Mouse (Mus musculus) retina, embryonic 14.5 days (tissue): ENCODE data around the gene 1700122O11Rik.

Experiments
- DNase-seq: peaks from one replicate; pipeline ENCODE4 v3.0.0-alpha.2; 2015; ENCODE audit warnings: low spot score

The 1700122O11Rik gene

DNA sequence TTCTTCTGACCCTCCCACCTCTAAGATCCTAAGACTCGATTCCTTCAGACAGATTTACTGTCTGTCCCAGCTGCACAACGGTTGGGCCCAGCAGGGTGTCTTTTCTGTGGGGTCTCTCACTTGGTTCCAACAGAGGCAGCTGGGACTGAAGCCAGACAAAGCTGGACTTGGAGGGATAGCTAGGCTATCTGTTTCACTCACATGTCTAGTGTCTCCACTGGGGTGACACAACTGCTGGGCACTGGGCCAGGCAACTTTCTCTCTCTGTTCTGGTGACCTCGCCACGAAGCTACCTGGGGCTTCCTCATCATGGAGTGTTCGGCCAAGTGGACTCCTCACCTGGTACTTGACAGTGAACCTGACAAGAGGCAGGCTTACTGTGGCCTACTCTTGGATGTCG is 10.4 kb downstream of the 1700122O11Rik start:
- no peak for DNase-seq

DNA sequence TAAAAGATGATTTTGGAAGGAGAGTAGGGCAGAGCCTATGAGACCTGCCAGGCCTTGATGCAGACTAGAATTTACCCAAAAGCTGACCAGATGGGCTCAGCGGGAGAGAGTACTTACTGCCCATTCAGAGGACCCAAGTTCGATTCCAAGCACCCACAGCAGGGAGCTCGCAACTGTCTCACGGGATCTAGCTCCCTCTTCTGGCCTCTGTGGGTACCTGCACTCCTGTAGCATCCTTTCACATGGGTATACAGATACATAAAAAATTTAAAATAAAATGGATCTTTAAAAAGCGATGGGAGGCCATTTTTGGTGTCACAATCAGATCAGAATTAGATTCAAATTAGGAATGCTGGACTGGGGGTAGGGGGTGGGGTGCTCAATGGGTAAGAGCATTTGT is 11.1 kb downstream of the 1700122O11Rik start:
- no peak for DNase-seq

DNA sequence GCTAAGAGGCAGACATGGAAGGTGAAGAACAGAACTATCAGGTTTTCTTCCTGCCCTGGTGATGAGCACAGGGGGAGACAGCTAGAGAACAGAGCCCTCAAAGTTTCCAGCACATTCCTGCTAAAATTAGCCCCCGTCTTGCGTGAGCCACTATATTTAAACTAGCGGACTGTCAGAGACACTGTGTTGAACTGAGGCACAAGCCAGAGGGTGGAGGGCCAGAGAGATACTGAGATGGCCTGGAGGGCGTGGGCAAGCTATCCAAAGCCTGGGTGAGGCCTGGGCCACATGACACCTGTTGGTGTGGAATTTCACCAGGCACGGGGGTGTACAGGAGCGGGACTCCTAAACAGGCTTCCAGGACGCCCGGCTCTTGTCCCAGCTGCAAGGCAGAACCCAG is 14.0 kb downstream of the 1700122O11Rik start:
- no peak for DNase-seq

DNA sequence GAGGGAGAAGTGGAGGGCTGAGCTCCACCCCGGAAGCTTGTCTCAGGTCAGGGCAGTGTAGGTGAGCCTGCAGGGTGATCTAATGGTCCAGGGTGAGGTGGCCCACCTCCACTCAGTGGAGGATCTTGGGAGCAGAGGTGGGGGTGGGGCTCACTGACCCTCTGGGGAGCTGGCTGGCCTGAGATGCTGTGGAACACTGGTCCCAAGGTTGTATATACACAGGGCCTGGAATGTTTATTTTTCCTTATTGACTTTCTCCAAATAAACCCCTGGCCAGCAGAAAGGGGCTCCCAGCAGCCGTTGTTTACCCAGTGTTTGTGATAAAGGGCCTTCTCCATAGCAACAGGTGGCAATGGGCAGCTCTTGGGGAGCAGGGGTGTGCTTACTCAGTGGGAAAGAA is 18.5 kb downstream of the 1700122O11Rik start:
- DNase-seq: no peak

DNA sequence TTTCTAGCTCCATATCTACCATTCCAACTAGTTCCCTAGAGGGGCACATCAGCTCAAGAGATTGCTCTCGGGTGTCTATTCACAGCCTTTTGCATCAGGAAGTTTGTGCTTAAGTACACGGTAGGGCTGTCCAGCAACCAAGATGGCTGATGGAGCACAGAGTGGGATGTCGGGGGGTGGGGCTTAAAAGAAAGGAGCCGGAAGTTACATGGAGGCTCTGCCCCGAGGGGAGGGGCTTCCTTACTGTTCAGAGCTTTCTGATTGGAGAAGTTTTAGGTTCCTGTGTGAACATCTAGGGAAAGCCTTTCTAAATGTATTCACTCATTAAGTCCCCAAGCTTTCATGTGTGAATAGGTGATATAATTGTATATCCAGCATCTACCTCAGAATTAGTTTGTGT is 21.5 kb downstream of the 1700122O11Rik start:
- DNase-seq: no peak

DNA sequence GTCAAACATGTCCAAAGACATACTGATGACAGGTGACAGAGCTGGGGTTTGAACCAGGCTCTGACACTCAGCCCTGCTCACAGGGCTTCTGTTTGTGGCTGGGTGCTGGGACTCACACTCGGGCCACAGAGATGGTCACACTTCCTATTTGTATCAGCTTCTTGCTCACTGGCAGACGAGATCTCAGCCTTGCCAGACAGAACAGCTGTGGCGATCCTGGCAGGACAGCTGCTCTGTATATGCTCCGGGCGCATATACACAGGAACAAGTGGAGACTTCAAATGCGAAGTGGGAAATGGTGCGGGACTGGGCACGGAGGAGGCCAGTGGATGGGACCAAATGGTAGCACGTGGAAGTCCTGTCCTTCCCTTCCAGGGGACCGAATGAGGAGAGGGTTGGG is 25.5 kb downstream of the 1700122O11Rik start:
- DNase-seq: no peak

DNA sequence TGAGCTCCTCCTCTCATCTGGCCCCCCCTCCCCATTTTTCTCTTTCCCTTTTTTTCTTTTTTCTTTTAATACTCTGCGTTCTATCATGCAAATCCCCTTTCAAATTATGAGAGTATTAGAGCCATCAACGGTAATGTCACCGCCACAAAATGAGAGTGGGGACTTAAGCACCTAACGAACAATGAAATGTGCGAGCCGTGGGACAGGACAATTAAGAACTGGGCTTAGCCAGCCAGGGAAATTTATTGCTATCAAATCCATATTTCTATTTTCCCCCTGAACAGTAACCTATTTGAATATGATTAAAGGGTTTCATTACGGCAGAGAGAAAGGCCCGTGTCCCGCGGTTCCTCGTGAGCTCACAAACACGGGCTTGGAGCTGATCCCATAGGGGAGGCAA is 27.0 kb downstream of the 1700122O11Rik start:
- DNase-seq: no peak

DNA sequence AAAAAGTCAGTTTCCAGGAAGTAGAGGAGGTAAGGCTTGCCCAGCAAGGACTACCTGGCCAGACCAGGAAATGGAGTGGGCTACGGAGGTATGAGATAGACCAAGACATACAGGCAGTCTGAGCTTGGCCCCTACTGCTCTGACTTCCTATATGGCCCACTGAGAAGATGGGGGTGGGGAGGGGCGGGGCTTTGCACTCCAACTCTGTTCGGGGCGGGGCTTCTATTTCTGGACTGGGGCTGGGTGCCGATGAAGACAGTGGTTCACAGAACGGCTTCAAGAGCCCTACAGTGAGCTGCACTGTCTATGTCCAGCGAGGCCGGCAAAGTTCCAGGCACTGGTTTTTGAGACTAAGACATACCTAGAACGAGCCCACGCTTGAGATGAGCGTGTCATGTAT is 27.8 kb downstream of the 1700122O11Rik start:
- DNase-seq: no peak

DNA sequence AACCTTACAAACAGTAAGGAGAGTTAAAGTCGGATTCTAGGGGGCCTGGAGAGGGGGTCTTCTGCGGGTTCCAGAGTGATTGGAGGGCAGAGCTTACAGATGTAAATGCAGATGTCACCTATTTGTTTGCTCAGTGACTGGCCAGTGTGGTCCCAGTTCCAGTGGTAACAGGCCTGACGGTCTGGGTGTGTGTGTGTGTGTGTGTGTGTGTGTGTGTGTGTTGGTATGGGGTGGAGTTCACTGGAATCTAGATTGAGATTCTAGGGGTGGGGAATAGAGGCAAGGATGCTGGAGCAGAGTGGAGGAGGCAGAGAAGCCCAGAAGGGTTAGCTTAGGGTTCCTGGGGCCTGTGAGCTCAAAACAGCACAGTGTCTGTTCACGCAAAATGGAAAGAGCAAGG is 32.3 kb downstream of the 1700122O11Rik start:
- DNase-seq: no peak

DNA sequence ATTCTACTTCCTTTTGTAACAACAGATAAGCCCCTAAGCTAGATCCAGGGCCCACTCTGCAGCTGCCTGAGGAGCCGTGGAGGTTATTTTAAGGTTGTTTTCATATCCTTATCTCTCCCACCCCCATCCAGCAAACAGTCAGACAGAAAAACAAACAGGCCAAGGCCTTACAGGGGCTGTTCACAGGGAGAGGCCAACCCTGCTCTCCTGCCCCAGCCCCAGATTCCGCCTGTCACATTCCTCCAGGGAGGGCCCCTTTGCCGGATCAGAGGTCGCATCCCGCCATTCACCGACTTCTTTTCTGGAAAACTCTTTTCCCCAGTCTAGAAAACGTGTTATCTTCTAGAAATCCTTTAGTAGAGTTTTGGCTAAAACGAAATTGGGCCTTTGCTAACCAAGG is 33.0 kb downstream of the 1700122O11Rik start:
- no peak for DNase-seq

DNA sequence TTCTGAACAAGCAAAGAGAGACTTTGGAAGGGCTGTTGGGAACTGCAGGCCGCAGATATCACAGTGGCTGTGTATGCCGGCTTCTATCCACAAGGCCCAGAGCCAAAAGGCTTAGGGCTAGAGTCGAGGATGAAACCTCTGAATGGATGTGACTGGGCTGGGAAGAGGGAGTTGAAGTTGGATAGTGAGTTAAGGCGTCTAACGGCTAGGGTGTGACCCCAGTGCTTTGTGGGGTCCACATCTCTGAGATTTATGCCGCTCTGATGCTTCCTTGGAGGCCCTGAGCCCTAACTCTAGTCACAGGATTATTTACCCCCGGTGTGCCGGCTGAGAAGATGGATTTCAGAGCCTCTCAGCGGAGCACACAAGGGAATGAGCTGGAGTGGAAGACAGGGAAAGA is 33.5 kb downstream of the 1700122O11Rik start:
- DNase-seq: no peak

DNA sequence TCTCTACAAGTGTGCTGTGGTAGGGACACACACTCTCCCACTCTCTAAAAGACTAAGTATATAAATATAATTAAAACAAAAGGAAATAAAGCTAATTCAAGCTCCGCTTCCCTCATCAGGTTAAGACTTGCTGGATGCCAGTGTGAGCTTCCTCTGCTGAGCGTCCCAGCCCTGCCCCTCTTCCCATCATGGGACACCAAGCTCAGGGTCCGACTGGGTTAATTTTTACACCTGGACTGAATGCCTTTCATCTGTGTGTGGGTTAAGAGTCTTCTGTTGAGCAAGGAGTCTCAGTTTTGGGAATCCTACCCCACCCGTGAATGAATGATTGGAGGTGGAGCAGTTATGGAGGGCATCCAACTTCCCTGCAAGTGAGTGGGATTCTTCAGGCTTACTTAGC is 35.6 kb downstream of the 1700122O11Rik start:
- DNase-seq: no peak

DNA sequence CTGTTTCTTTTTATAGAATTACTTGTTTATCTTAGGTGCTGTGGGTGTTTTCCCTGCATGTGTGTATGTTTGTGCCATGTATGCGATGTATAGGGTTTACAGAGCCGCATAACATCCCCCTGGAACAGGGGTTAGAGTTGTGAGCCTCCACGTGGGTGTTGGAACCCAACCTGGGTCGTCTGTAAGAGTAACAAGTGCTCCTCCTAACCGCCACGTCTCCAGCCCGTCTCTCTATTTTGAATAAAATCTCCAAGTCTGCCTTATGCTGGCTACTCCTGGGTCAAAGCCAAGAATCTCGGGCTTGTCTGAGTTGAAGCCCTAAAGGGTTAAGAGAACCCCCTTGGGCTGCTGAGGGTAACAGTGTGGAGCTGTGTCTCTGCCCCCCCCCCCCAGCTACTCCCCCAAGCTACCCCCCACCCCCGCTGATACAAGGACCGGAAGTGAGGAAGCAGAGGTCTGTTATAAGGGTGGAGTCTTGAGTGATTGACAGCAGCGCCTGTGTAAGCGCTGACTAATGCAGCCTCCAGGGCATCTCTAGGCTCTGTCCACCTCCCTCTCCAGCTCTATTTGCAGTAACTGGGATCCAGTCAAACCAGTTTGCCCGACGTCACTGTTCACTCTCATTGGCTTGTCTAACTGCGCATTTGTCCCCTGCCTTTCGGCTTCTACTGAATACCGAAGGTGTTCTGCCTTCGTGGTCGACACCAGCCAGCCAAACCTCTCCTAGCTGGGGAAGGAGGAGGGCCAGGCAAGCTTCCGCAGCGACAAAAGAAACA is 36.3 kb downstream of the 1700122O11Rik start:
- peak; percentile 60 for DNase-seq

DNA sequence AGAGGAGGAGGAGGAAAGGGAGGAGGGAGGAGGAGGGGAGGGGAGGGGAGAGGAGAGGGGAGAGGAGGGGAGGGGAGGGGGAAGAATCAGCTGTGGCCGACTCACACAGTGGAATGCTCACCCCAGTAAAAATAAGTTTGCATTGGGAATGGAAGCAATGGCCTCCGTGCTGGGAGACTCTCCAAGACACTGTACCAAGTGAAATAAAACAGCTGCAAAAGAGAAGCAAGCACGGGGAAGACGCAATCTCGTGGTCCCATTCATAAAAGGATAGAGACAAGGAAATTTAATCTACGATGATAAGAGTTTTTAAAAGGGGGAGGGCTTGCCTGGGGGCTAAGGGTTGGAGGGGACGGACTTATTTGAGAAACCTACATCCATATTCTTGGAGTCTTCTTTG is 36.9 kb downstream of the 1700122O11Rik start:
- no peak for DNase-seq

DNA sequence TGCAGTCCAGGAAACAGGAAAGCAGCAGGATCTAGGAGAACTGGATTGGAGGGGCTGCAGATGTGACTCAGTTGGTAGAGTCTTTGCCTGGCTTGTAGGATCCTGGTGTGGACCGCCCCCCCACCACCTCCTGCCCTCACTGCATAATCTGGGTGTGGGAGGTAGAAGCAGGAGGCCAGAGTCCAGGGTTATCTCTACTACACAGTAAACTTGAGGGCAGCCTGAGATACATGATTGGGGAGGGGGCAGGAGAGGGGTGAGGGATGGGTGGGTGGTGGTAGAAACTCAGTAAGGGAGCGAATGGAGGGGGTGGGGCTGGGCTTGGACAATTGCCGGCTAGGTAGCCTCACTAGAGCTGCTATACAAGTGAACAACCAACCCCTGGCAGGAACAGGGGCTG is 38.3 kb downstream of the 1700122O11Rik start:
- DNase-seq: no peak

DNA sequence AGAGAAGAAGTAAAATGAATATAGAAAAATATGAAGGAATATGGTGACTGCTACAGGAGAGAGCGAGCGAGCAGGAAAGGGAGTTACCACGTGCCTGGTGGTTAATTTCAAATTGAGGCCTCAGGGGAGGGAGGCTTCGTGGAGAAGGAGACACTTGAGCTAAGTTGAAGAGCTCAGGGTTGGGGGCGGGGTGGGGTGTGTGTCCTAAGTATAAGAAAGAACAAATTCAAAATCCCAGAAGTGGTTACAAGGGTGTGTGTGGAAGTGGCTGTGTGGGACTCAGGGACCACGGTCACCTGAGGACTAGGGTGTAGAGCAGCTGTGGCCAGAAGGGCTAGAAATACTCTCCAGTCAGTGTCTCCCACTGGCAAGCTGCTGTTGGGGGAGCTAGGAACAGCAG is 38.7 kb downstream of the 1700122O11Rik start:
- DNase-seq: no peak

DNA sequence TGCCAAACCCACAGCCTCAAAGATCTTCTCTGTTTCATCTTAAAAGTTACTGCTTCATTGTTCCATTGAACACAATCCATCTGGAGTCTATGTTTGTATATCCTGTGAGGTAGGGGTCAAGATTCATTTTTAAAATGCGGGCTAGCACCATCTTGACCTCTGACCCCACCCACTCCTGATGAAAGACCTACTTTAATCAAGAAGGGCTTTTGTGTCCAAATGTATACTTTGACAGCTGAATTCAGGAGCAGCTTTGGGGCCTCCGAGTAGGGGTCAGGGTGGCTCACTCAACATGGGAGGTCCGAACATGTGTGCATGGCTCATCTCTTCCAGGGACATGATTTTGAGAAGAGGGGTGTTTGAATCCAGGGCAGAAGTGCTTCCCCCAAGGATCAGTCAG is 40.3 kb downstream of the 1700122O11Rik start:
- DNase-seq: no peak

DNA sequence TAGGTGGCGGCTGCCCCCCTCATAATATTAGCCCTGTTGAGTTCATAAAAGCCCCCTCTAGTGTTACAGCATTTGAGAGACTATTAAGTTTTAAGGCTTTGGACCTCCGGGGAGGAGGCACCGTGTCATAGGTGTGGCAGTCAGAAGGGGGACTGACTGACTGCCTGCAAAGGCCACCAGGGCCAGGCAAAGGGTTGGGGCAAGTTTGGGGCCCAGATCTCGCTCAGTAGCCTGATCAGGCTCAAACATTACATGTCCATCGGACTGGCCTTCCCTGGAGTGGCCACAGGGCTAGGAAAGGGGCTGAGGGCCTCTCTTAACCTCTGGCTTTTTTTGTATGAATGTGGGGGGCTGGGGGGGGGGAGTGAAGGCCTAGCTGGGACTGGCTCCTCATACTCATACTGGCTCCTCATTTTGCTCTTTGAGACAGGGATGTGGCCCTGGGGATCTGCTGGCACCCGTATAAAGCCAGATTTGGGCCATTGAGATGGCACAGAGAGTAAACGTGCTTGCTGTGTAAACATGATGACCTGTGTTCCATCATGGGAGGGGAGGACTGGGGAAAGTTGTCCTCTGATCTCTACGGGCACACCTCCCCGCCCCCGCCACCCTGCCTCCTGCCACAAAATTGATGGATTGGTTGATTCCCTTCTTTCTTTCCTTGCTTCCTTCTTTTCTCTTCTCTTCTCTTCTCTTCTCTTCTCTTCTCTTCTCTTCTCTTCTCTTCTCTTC is 47.5 kb downstream of the 1700122O11Rik start:
- no peak for DNase-seq

DNA sequence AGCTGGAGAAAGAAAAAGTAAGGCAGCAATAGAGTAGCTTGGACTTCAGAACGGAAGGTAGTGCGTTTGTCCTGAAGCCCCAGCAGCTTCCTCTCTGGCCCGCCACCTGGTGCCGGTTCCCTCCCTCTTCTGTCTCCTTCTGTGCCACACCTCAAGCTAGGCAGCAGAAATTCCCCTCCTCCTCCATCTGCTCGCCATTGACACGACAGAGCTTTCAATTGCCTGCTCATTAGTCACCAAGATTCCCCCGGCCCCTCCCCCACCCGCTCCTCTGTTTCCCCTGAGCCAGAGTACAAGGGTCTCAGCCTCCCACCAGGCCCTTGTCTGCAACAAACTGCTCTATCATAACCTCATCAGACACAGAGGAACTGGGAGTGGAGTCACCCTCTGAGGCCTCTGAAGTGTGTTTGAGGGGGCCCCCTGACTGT is 48.1 kb downstream of the 1700122O11Rik start:
- DNase-seq: peak; percentile 84

DNA sequence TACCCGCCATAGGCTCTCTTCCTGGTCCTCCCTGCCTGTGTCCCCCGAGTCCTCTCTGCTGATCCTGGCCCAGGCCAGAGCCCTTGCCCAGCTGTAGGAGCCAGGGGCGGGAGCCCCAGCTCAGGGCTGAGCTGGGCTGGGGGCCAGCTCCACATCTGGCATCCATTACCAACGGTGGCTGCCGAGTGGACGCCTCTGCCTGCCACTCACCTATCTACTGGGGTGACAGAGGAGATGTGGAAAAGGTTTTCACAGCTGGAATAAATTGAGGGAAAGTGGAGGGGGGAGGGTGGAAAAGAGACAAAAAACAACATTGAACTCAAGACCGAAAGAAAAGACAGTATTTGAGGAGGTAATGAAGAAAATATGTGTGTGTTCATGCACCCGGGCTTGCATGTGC is 49.3 kb downstream of the 1700122O11Rik start:
- DNase-seq: no peak

DNA sequence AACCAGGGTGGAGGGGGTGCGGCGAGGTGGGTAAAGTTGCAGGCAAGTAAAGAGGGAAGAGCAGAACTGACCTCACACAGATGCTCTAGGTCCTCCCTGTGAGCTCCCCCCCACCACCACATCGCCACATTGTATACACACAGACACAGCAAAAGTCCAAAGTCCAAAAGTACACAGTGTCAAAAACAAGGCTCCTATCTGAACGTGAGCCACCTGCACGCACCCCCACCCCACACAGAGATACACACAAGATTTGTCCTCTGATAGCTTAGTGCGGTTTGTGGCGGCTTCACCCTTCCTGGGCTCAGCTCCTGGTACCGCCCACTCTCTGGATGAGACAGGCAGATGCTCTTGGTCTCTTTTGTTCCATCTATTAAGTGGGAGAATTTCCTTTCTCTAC is 50.0 kb downstream of the 1700122O11Rik start:
- no peak for DNase-seq
